29 mouse cellular contexts compared by ENCODE assay signal in the genomic region with DNA sequence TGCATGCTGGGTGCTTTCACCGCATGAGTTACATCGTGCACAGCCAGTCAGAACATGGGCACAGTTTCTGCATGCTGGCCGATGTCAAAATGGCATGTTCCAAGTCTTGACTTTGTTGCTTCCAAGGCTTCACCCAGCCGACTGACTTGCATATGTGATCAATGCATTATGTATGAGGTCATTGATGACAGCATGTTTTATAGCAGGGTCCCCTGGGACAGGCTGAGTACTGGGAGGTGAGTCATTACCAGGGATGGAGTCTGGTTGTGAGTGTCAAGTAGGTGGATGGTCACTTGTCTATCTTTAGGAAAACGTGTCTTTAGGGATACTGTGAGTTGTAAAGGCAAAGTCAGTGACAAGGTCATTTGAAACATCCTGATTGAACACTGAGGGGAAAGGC.
DNase-seq lines count a peak whose midpoint lies in the region; ATAC-seq lines count a peak whose summit lies in the region.
"Had no signal": no experiment of that assay in that cellular context is flagged by ENCODE, and none has a peak within 500 bp of the region (broad histone marks: within the 10 kb centered on the region; RNA-seq: fewer than 3 reads in every experiment).

No protein-coding gene starts in this region.

- intact Hi-C loops in heart, postnatal 36 days (cut with DNase I), result no loop called here

- H3K36me3 ChIP-seq in megakaryocyte, embryonic 14.5 days (replicated peaks; ENCODE audit: low read length), result no peaks in the 10 kb centered on the region
- H3K36me3 ChIP-seq: embryonic facial prominence, embryonic 10.5 days; embryonic facial prominence, embryonic 13.5 days; heart, embryonic 10.5 days; heart, embryonic 13.5 days; hindbrain, embryonic 15.5 days; intestine, embryonic 15.5 days had no signal

- no peaks in the 10 kb centered on the region for H3K4me1 ChIP-seq in megakaryocyte, embryonic 14.5 days
- H3K4me1 ChIP-seq: embryonic facial prominence, embryonic 10.5 days; embryonic facial prominence, embryonic 13.5 days; forebrain, embryonic 13.5 days; heart, embryonic 10.5 days; heart, embryonic 13.5 days; hindbrain, embryonic 15.5 days; intestine, embryonic 15.5 days had no signal

- peaks cover 30% of the 10 kb centered on the region for H3K9me3 ChIP-seq in megakaryocyte, embryonic 14.5 days
- H3K9me3 ChIP-seq: embryonic facial prominence, embryonic 13.5 days; forebrain, embryonic 13.5 days; heart, embryonic 10.5 days; hindbrain, embryonic 15.5 days; intestine, embryonic 15.5 days had no signal

- DNase-seq in heart, adult 11 months, result peak; percentile 56
- DNase-seq in heart, postnatal 36 days, result no peak
- DNase-seq in retina, embryonic 14.5 days (ENCODE audit: low spot score), result peak; percentile 11
- DNase-seq in retina, postnatal 1 day, result no peak
- DNase-seq in mesoderm, embryonic 11.5 days (ENCODE audit: low read depth, low spot score), result peak; percentile 40
- no peak for DNase-seq in layer of hippocampus, postnatal 14 days (ENCODE audit: low spot score in 2 of 2)
- DNase-seq: adrenal gland, postnatal 10 days; cerebellum, adult 11-12 months; cerebellum, adult 8-10 months; cerebellum, postnatal 10 days; cerebellum, postnatal 36 days; embryo, embryonic 11 days; gastrocnemius, postnatal 25 days; heart, adult 2 months; heart, postnatal 14 days; kidney, adult 11 months had no signal

- ATAC-seq in megakaryocyte, adult 5-6 weeks (ENCODE audit: poor library complexity, severe bottlenecking), result no peak
- ATAC-seq: CD4-positive, CD25-positive, alpha-beta regulatory T cell, adult 4 months; forebrain, embryonic 13.5 days; forebrain, embryonic 16.5 days; intestine, embryonic 15.5 days; Patski had no signal

- no peaks in the 10 kb centered on the region for H3K27me3 ChIP-seq in megakaryocyte, embryonic 14.5 days (replicated peaks)
- H3K27me3 ChIP-seq: embryonic facial prominence, embryonic 13.5 days; forebrain, embryonic 13.5 days; heart, embryonic 13.5 days; hindbrain, embryonic 15.5 days; intestine, embryonic 15.5 days; Patski had no signal

- peak overlapping the region; percentile 42 for H3K4me3 ChIP-seq in megakaryocyte, embryonic 14.5 days (replicated peaks)
- H3K4me3 ChIP-seq: embryonic facial prominence, embryonic 10.5 days; embryonic facial prominence, embryonic 13.5 days; erythroblast, embryonic 14.5 days; forebrain, embryonic 13.5 days; heart, adult 2 months; heart, embryonic 10.5 days; heart, embryonic 13.5 days; hindbrain, embryonic 15.5 days; intestine, embryonic 15.5 days had no signal

Comparison
In these comparisons a context has a peak if more than half of its experiments do, and no peak if none do; other contexts are left out.
1. DNase-seq: peak in heart, adult 11 months (single experiment), retina, embryonic 14.5 days (single experiment) and mesoderm, embryonic 11.5 days (single experiment); none in heart, postnatal 36 days (0 of 2), retina, postnatal 1 day (single experiment) and layer of hippocampus, postnatal 14 days (0 of 2).